Mouse (Mus musculus) small intestine, adult 2 months (tissue): ENCODE data around the gene Asic2. TPM values are rescaled to one million over a fixed set of nuclear protein-coding genes. Genes with fewer than 3 reads are reported as not detected.

ENCODE experiments used
- H3K27ac ChIP-seq: fragments of 200-500 bp; 2 replicates; pipeline ENCODE4 v1.5.1; 2012; ENCODE audit warnings: low read depth, low read length, control low read depth, inconsistent platforms; ENCODE audit not compliant: insufficient read depth
- H3K27me3 ChIP-seq: fragments of 200-500 bp; 2 replicates; pipeline ENCODE4 v1.6.1; 2012; ENCODE audit warnings: mild to moderate bottlenecking, moderate library complexity, low read length, inconsistent platforms; ENCODE audit not compliant: control insufficient read depth, insufficient read depth
- H3K36me3 ChIP-seq: fragments of 200-500 bp; 2 replicates; pipeline ENCODE4 v1.6.1; 2012; ENCODE audit warnings: mild to moderate bottlenecking, low read length, control low read depth, inconsistent platforms; ENCODE audit not compliant: control insufficient read depth, insufficient read depth
- H3K4me1 ChIP-seq: fragments of 200-500 bp; 2 replicates; pipeline ENCODE4 v1.6.1; 2012; ENCODE audit warnings: low read length, inconsistent platforms, mixed read lengths; ENCODE audit not compliant: control insufficient read depth, insufficient read depth, insufficient read length
- H3K4me3 ChIP-seq: fragments of 200-500 bp; 2 replicates; pipeline ENCODE4 v1.5.1; 2012; ENCODE audit warnings: low read depth, mild to moderate bottlenecking, control low read depth, inconsistent platforms, low read length, moderate library complexity
- CTCF ChIP-seq: fragments of 200-500 bp; IDR thresholded peaks from 2 replicates; pipeline ENCODE4 v1.5.1; 2012; ENCODE audit warnings: low read depth, mild to moderate bottlenecking, control low read depth, inconsistent platforms, low read length, moderate library complexity, mixed read lengths; ENCODE audit not compliant: insufficient replicate concordance, insufficient read length; ENCODE audit errors: extremely low read depth
- POLR2A ChIP-seq: fragments of 200-500 bp; IDR thresholded peaks from 2 replicates; pipeline ENCODE4 v1.6.1; 2012; ENCODE audit warnings: low read depth, mild to moderate bottlenecking, control low read depth, inconsistent platforms, low read length, moderate library complexity
- WGBS: fragments of 180-500 bp; shearing (Covaris S2); methylation state at CpG from one replicate; pipeline ENCODE4 v1.1.7; 2018; 5-methylcytosine and 5-hydroxymethylcytosine counted together
- polyA plus RNA-seq: library from polyadenylated mRNA; depleted of rRNA; stranded (reverse); fragments of >200 nt; gene quantifications from 2 replicates; pipeline ENCODE4 v1.2.3, GENCODE M21; 2012

Asic2 gene
- polyA plus RNA-seq, 1 experiment, result 1.4 TPM

DNA sequence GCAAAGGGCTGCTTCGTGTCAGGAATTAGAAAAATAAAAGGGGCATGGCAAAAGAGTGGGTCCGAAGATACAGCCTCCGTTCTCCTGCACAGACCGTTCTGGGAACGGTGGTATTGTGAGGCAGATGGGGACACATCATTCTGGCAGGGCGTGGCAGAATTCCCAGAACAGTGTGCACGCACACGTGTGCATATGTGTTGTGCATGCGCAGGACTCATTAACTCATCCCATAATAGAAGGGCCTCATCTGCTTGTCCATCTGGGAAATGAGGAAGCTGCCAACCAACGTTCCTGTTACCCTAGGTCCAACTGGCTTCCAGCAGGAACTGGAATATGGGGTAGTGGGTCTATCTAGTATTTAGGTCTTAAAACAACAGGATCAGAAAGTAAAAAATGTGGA lies 455.8 kb downstream of the Asic2 start:
- H3K36me3 ChIP-seq, result no peaks in the 10 kb centered on the region
- H3K27me3 ChIP-seq, result no peaks in the 10 kb centered on the region
- WGBS, result 77% methylated on average over 10 of the region's 10 CpGs
- no peak overlapping the region for H3K4me3 ChIP-seq
- no peaks in the 10 kb centered on the region for H3K4me1 ChIP-seq
- no peak for TF ChIP-seq POLR2A
- no peak for TF ChIP-seq CTCF
- H3K27ac ChIP-seq, result no peak overlapping the region

DNA sequence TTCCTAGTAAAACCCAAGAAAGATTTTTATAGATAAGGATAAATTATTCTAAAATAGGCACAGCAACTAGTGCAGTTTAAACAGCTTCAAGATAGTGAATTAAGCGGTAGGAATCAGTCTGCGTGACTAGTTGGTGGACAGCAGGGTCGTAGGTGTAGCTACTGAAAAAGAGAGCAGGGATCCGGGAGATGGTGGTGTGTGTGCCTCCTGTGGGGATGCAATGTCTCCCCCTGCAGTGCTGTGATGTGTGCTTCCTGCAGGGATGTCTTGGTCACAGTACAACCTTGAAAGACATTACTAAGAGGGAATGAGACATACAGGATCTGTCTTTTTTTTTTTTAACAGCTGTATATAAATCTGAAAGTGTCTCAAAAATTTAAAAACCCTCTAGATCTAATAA lies 456.9 kb downstream of the Asic2 start:
- WGBS, result 63% methylated on average over 4 of the region's 4 CpGs
- no peak for TF ChIP-seq POLR2A
- no peak for TF ChIP-seq CTCF
- no peak overlapping the region for H3K27ac ChIP-seq

DNA sequence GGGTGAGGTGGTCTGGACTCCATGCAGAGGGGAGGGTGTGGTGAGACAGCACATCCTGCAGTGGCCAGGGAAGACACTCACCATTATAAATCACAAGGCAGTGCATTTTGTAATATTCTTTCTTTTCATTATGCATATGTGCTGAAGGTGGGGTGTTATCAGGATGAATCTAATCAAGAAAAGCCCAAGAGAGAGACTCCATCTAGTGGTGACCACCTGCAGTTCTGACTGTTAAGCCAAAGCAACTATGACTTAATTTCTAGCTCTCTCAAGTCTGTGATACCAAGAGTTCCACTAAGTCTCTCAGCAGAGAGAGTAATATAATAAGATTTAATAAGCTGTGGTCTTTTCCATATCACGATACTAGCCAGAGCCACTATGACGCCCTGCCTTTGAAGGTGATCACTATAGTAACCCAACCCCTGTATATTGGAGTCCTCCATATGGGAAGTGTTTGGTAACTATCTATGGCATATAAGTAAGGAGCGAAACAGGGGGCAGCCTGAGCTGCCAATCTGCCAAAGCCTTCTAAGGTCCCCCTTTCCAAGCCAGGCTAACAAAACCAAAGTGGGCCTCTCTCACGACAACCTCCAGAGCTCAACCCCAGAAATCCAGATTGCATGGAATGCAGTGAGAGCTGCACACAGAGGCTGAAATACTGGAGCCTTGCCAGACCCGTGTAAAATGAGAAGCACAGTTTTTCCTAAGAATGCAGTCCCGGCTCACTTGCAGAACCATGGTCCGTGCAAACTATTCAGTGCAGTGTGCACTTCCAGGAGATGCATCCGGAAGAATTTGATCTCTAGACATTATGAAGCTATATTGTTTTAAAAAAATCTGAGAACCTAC lies 459.6 kb downstream of the Asic2 start:
- no peak overlapping the region for H3K4me3 ChIP-seq
- no peaks in the 10 kb centered on the region for H3K27me3 ChIP-seq
- TF ChIP-seq CTCF (no peak), POLR2A (no peak)
- 69% methylated on average over 8 of the region's 8 CpGs for WGBS
- H3K4me1 ChIP-seq, result no peaks in the 10 kb centered on the region
- H3K36me3 ChIP-seq, result no peaks in the 10 kb centered on the region
- H3K27ac ChIP-seq, result no peak overlapping the region

More for the DNA sequence above, 456.9 kb downstream of the Asic2 start:
- no peaks in the 10 kb centered on the region for H3K4me1 ChIP-seq
- no peak overlapping the region for H3K4me3 ChIP-seq
- no peaks in the 10 kb centered on the region for H3K27me3 ChIP-seq
- H3K36me3 ChIP-seq, result no peaks in the 10 kb centered on the region

DNA sequence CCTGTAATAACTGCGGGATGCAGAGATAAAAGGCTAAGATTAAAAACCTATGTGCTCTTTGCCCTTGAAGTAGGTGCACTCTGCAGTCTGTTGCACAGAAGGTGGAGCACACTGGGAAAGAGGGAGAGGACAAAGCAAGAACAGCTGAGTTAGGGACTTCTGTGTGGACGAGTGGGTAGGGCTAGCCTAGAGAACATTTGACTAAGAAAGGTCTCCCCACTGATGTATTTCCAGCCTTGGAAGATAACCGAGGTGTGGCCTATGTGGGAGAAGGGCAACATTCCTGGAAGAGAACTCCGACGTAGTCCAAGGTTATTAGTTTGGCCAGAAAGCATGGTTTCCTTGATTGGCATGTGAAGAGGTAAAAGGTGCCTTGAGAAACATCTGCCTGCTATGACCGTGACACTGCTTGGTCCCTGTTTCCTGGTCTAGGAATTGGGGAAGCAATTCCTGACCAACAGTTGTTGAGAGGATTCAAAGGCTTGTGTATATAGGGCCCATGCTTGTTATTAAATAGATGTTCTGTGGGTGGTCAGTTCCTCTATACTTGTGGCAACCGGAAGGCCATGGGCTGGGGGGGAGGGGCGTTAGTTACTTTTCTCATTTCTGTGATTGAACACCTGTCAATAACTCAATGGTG lies 463.3 kb downstream of the Asic2 start:
- H3K27ac ChIP-seq, result no peak overlapping the region
- no peaks in the 10 kb centered on the region for H3K27me3 ChIP-seq
- no peaks in the 10 kb centered on the region for H3K36me3 ChIP-seq
- 64% methylated on average over 8 of the region's 8 CpGs for WGBS
- H3K4me1 ChIP-seq, result no peaks in the 10 kb centered on the region
- no peak overlapping the region for H3K4me3 ChIP-seq
- TF ChIP-seq POLR2A (no peak), CTCF (no peak)

DNA sequence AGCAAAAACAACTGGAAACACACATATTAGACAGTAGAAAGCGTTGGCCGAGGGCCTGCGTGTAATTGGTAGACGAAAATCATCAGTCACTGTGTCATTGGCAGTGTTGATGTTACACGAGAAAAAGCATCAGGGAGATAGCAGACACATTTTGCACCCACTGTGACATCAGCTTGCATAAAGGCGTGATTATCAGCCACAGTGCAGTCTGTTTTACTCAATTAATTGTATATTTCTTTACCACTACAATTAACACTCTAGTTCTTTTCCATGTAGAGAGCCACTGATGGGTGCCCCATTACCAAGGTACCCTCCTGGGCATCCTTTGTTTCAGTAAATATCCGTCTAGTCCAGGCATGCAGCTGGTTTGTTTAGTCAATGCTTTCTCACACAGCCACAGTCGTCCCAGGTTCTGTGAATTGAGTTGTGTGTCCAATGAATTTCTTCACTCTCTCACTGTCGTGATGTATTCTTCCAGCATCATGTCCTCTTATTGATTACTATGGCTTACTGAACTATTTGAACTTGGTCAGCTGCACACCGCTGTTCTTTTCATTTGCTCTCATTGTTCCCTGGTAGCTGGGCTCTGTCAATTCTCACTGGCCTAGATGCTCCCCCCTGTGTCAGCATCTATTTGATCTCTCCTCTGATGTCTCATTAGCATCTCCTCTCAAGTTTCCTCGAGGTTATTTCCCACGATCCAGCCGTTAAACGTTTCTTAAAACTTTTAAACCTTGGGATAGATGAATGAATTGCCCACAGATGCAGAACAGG lies 466.6 kb downstream of the Asic2 start:
- TF ChIP-seq CTCF (no peak), POLR2A (no peak)
- H3K27ac ChIP-seq, result no peak overlapping the region

DNA sequence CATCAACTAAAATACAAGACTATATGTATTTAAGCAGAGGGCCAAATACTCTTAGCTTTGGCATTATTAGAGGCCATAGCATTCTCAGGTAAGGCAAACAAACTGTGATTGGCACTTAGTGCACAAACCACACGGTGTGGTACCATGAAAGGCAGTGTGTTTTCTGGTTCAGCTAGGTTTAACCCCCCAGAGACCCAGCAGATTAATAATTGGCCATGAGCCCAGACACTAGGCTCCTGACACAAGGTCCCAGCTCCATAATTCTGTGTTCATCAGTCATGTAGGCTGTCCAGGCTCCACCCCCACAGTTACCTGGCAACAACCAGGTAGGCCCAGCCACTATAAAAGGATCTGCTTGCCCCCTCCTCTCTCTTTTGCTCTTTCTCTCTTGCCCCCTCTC lies 469.3 kb downstream of the Asic2 start:
- H3K27me3 ChIP-seq, result no peaks in the 10 kb centered on the region
- no peaks in the 10 kb centered on the region for H3K36me3 ChIP-seq
- H3K27ac ChIP-seq, result no peak overlapping the region
- no peaks in the 10 kb centered on the region for H3K4me1 ChIP-seq
- no peak for TF ChIP-seq POLR2A
- no peak for TF ChIP-seq CTCF
- 29% methylated on average over 1 of the region's 1 CpGs for WGBS
- no peak overlapping the region for H3K4me3 ChIP-seq

More for the DNA sequence above, 466.6 kb downstream of the Asic2 start:
- H3K27me3 ChIP-seq, result no peaks in the 10 kb centered on the region
- no peaks in the 10 kb centered on the region for H3K4me1 ChIP-seq
- H3K36me3 ChIP-seq, result no peaks in the 10 kb centered on the region
- WGBS, result 47% methylated on average over 14 of the region's 14 CpGs
- H3K4me3 ChIP-seq, result no peak overlapping the region
